21 mouse cellular contexts compared by ENCODE assay signal in the genomic region with DNA sequence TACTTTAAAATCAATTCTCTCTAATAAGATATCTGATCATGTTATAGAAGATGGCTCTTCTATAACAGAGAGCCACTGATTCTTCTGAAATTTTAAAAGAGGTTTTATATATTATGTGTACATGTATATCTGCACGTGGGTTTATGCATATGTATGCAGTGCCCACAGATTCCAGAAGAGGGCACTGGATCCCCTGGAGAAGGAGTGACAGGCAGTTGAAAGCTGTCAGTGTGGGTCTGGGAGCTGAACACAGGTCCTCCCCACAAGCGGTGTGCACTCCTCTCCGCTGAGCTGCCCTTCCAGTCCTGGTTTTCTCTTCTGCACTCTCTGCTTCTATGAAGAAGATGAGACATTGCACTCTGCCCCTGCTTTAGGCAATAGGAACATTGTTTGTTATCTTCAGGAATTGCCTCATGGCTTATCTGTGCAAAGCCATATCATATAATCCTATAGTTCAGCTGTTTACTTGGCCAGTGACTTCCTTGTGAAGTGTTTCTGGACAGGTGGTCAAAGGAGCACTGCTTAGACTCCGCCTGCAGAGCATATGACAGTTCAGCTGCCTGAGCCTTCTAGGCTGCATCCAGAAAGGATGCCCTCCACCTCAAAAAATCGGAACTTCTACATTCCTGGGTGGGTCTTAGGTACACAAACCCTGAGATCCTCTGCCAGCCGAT.
A peak's percentile ranks its signal among the peaks of the same experiment; 100 is the strongest.
DNase-seq lines count a peak whose midpoint lies in the region; ATAC-seq and TF ChIP-seq lines count a peak whose summit lies in the region.
"Had no signal": no experiment of that assay in that cellular context is flagged by ENCODE, and none has a peak within 500 bp of the region (broad histone marks: within the 10 kb centered on the region; RNA-seq: fewer than 3 reads in every experiment).

No protein-coding gene starts in this region.

- H3K36me3 ChIP-seq in heart, adult 2 months (ENCODE audit: control insufficient read depth, insufficient read depth, low read length): peaks cover 2% of the 10 kb centered on the region; the same call in 1 of the 2 replicates
- H3K36me3 ChIP-seq in lung, postnatal 0 days (ENCODE audit: insufficient read depth, low read length): no peaks in the 10 kb centered on the region
- no peaks in the 10 kb centered on the region for H3K36me3 ChIP-seq in intestine, embryonic 16.5 days (ENCODE audit: control insufficient read depth, insufficient read depth, low read length)
- H3K36me3 ChIP-seq: embryonic facial prominence, embryonic 15.5 days had no signal

- no peak overlapping the region for H3K27ac ChIP-seq in heart, adult 2 months
- H3K27ac ChIP-seq in lung, postnatal 0 days (ENCODE audit: low read length): no peak overlapping the region
- peak overlapping the region; percentile 67 for H3K27ac ChIP-seq in intestine, embryonic 16.5 days (ENCODE audit: low read length)
- H3K27ac ChIP-seq: embryonic facial prominence, embryonic 15.5 days; hindbrain, postnatal 0 days; macrophage; midbrain, embryonic 10.5 days had no signal

- H3K79me2 ChIP-seq in heart, adult 2 months (replicated peaks; ENCODE audit: control insufficient read depth, insufficient read depth, low read length): no peaks in the 10 kb centered on the region

- no peak for TF ChIP-seq EP300 in heart, adult 2 months (IDR thresholded peaks at IDR 0.05; ENCODE audit: insufficient read depth, low read depth, low read length)
- no peak for TF ChIP-seq EP300 in lung, postnatal 0 days (IDR thresholded peaks at IDR 0.05)

- intact Hi-C loops in heart, adult 2 months (cut with DNase I): no loop called here
- intact Hi-C loops in heart, postnatal 25 days (cut with DNase I): no loop called here

- TF ChIP-seq CTCF in heart, adult 2 months (IDR thresholded peaks at IDR 0.05): peak; percentile 28; the same call in 1 of the 2 replicates
- TF ChIP-seq CTCF in lung, postnatal 0 days (IDR thresholded peaks at IDR 0.05): peak; percentile 40

- no peaks in the 10 kb centered on the region for H3K9me3 ChIP-seq in lung, postnatal 0 days (ENCODE audit: low read length)
- no peaks in the 10 kb centered on the region for H3K9me3 ChIP-seq in intestine, embryonic 16.5 days (ENCODE audit: control insufficient read depth, low read length)
- H3K9me3 ChIP-seq: embryonic facial prominence, embryonic 15.5 days had no signal

- no peak overlapping the region for H3K4me3 ChIP-seq in heart, adult 2 months
- no peak overlapping the region for H3K4me3 ChIP-seq in lung, postnatal 0 days (ENCODE audit: low read depth, low read length)
- no peak overlapping the region for H3K4me3 ChIP-seq in intestine, embryonic 16.5 days (ENCODE audit: low read length)
- H3K4me3 ChIP-seq: embryonic facial prominence, embryonic 15.5 days; midbrain, embryonic 10.5 days had no signal

- TF ChIP-seq POLR2A in heart, adult 2 months (IDR thresholded peaks at IDR 0.05; ENCODE audit: insufficient read depth, low read depth, low read length): no peak

- no peak for DNase-seq in heart, adult 2 months
- no peak for DNase-seq in heart, postnatal 25 days (ENCODE audit: low spot score)
- DNase-seq in lung, postnatal 0 days (ENCODE audit: low spot score): no peak
- no peak for DNase-seq in lung, postnatal 10 days
- peak; percentile 67 for DNase-seq in yolk sac, embryonic 10.5 days (ENCODE audit: low spot score)
- DNase-seq in cerebellum, postnatal 25 days: no peak
- DNase-seq in thymus, adult 18-20 months: no peak
- DNase-seq: adrenal gland, adult 8-10 months; cerebellum, postnatal 10 days; gastrocnemius, postnatal 10 days; heart, adult 18-20 months; heart, postnatal 4 days; kidney, adult 8-10 months; kidney, postnatal 4 days; lung, adult 18-20 months; spleen, adult 18-20 months had no signal

- no peaks in the 10 kb centered on the region for H3K27me3 ChIP-seq in heart, adult 2 months (ENCODE audit: control insufficient read depth, insufficient read depth, low read length)
- no peaks in the 10 kb centered on the region for H3K27me3 ChIP-seq in lung, postnatal 0 days (replicated peaks; ENCODE audit: insufficient read depth, low read length)
- no peaks in the 10 kb centered on the region for H3K27me3 ChIP-seq in intestine, embryonic 16.5 days (replicated peaks; ENCODE audit: control insufficient read depth, insufficient read depth, low read length)
- H3K27me3 ChIP-seq: embryonic facial prominence, embryonic 15.5 days had no signal

- 92% methylated on average over 6 of the region's 6 CpGs for WGBS in heart, adult 2 months
- 85% methylated on average over 6 of the region's 6 CpGs for WGBS in lung, postnatal 0 days
- WGBS in intestine, embryonic 16.5 days: 73% methylated on average over 6 of the region's 6 CpGs

- H3K4me1 ChIP-seq in heart, adult 2 months (ENCODE audit: control insufficient read depth, insufficient read depth, low read length): peaks cover 3% of the 10 kb centered on the region
- H3K4me1 ChIP-seq in lung, postnatal 0 days (ENCODE audit: insufficient read depth, low read depth, low read length): 0 out of 2 replicates have a peak, but pooled peaks cover 5% of the 10 kb centered on the region
- H3K4me1 ChIP-seq in intestine, embryonic 16.5 days (ENCODE audit: control insufficient read depth, insufficient read depth, low read length): peaks cover 25% of the 10 kb centered on the region

- H3K9ac ChIP-seq in heart, adult 2 months (ENCODE audit: low read depth, low read length): no peak overlapping the region
- no peak overlapping the region for H3K9ac ChIP-seq in lung, postnatal 0 days (replicated peaks; ENCODE audit: low read depth)
- H3K9ac ChIP-seq in intestine, embryonic 16.5 days (ENCODE audit: low read depth, low read length): no peak overlapping the region
- H3K9ac ChIP-seq: embryonic facial prominence, embryonic 15.5 days had no signal

- no peak for ATAC-seq in lung, postnatal 0 days
- peak; percentile 93 for ATAC-seq in intestine, embryonic 16.5 days
- ATAC-seq: hindbrain, postnatal 0 days had no signal

- H3K4me2 ChIP-seq in lung, postnatal 0 days (replicated peaks; ENCODE audit: low read depth, low read length): no peak overlapping the region
- H3K4me2 ChIP-seq in intestine, embryonic 16.5 days (ENCODE audit: low read depth, low read length): no peak overlapping the region
- H3K4me2 ChIP-seq: embryonic facial prominence, embryonic 15.5 days had no signal
